Mouse (Mus musculus) embryonic facial prominence, embryonic 13.5 days (tissue): ENCODE measurements around the gene Per1. TPM values are rescaled to one million over a fixed set of nuclear protein-coding genes. Genes with fewer than 3 reads are reported as not detected.

ENCODE experiments used
- ATAC-seq: fragments of 200-750 bp; cut with Nextera tagmentation; 2 replicates; pipeline ENCODE4 v1.8.0; 2017; ENCODE audit warnings: low read depth; ENCODE audit not compliant: insufficient number of reproducible peaks, insufficient read depth, low FRiP score, low TSS enrichment
- H3K27ac ChIP-seq: fragments of 300-500 bp; sonication (generic); 2 replicates; pipeline ENCODE4 v1.5.1; 2015; ENCODE audit warnings: moderate library complexity, mild to moderate bottlenecking, inconsistent platforms
- H3K27me3 ChIP-seq: fragments of 300-500 bp; sonication (generic); 2 replicates; pipeline ENCODE4 v1.6.1; 2015; ENCODE audit warnings: mild to moderate bottlenecking, inconsistent platforms
- H3K36me3 ChIP-seq: fragments of 300-500 bp; sonication (generic); 2 replicates; pipeline ENCODE4 v1.6.1; 2015; ENCODE audit warnings: mild to moderate bottlenecking, inconsistent platforms
- H3K4me1 ChIP-seq: fragments of 300-500 bp; sonication (generic); 2 replicates; pipeline ENCODE4 v1.6.1; 2015; ENCODE audit warnings: inconsistent platforms
- H3K4me2 ChIP-seq: fragments of 300-500 bp; sonication (generic); 2 replicates; pipeline ENCODE4 v1.6.1; 2015; ENCODE audit warnings: moderate library complexity, mild to moderate bottlenecking, inconsistent platforms
- H3K4me3 ChIP-seq: fragments of 300-500 bp; sonication (generic); 2 replicates; pipeline ENCODE4 v1.5.1; 2015; ENCODE audit warnings: mild to moderate bottlenecking, inconsistent platforms
- H3K9ac ChIP-seq: fragments of 300-500 bp; sonication (generic); 2 replicates; pipeline ENCODE4 v1.6.1; 2015; ENCODE audit warnings: mild to moderate bottlenecking, inconsistent platforms
- H3K9me3 ChIP-seq: fragments of 300-500 bp; sonication (generic); 2 replicates; pipeline ENCODE4 v1.6.1; 2016; ENCODE audit warnings: inconsistent platforms
- WGBS: fragments of 180-500 bp; shearing (Covaris S2); methylation state at CpG from one replicate; pipeline ENCODE4 v1.1.7; 2015; ENCODE audit warnings: mixed read lengths; 5-methylcytosine and 5-hydroxymethylcytosine counted together
- polyA plus RNA-seq: library from polyadenylated mRNA; unstranded; fragments of >200 nt; fragmentation: Nextera tagmentation; extraction: Ambion mirVana; gene quantifications from 2 replicates; pipeline ENCODE4 v1.2.1, GENCODE M21; 2015

Per1 gene
- polyA plus RNA-seq, 1 experiment from 2014 or later, result 11.5 TPM

DNA sequence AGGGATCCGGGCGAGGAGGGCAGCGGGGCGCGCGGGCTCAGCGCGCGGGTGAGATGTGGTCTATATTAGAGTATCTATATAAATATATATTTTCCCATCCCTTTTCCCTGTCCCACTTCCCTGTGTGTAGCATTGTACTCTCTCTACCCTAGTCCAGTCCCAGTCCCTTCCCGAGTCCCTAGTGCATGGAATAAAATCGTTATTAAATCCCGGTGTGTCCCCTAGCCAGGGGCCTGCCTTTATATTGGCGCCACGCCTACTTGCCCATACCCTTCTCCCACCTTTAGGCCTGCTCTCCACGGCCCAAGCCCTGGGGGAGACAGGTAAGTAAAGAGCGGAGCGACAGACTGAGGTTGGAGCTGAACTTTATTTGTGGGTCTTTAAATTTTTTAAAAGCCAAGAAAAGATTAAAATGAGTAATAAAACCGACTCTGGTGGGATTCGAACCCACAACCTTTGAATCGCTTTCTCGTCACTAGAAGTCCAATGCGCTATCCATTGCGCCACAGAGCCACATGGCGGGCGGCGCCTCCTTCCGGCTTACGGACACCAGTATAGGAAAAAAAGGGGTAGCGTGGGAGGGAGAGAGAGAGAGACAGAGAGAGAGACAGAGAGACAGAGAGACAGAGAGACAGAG lies 28.2 kb downstream of the Per1 start:
- Histone ChIP-seq H3K4me1 (peaks cover 39% of the 10 kb centered on the region), H3K9me3 (no peaks in the 10 kb centered on the region), H3K36me3 (no peaks in the 10 kb centered on the region), H3K27ac (peak overlapping the region; percentile 88), H3K4me2 (peak overlapping the region; percentile 97), H3K27me3 (peaks cover 20% of the 10 kb centered on the region), H3K4me3 (peak overlapping the region; percentile 85), H3K9ac (peak overlapping the region; percentile 84)
- 1% methylated on average over 29 of the region's 29 CpGs for WGBS
- ATAC-seq, result no peak; the same call in 1 of the 2 replicates

DNA sequence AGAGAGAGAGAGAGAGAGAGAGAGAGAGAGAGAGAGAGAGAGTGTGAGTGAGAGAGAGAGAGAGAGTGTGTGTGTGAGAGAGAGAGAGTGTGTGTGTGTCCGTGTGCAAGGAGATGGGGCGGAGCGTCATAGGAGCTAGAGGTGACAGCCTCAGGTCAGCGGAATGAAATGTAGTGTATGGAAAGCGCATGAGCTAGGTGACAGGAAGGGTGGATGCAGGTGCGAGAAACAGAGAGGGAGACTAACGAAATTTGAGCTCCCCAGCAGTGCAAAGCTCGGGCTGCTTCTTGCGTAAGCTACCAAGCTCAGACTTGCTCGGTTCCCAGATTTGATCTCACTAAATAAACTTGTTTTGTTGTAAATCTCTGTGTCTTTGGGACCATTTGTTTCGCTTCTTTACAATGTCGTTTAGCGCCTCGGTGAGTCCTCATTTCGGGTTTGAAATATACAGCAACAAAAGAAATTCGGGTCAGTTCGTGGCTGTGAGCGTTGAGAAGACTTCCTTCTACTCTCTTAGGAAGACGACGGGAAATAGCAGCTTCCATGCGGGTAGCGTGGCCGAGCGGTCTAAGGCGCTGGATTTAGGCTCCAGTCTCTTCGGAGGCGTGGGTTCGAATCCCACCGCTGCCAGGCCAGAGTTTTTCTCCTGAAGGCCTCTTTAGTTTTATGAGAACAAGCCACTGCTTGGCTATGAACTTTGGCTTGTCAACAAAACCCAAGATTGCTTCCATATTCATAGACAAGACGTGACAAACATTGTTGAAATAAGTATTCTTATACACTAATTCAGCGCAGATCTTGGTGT lies 28.9 kb downstream of the Per1 start:
- under 1% methylated on average over 31 of the region's 31 CpGs for WGBS
- Histone ChIP-seq H3K4me2 (peak overlapping the region; percentile 97), H3K4me1 (peaks cover 38% of the 10 kb centered on the region), H3K36me3 (no peaks in the 10 kb centered on the region), H3K4me3 (peak overlapping the region; percentile 85), H3K9ac (peak overlapping the region; percentile 76), H3K27me3 (peaks cover 20% of the 10 kb centered on the region), H3K27ac (peak overlapping the region; percentile 86), H3K9me3 (no peaks in the 10 kb centered on the region)
- ATAC-seq, result peak; percentile 73

DNA sequence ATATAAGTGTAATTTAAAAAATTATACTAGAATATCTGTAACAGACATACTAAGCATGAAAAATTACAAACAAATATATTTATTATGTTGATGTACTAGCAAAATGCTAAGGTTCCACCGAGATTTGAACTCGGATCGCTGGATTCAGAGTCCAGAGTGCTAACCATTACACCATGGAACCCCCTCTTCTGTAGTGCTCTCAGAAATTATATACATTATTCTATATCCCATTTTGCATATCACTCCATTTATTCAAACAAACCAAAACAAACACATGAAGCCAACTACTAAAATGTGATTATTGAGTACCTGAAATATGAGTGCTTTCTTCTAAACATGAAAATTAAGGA lies 29.5 kb downstream of the Per1 start:
- Histone ChIP-seq H3K27ac (no peak overlapping the region), H3K4me1 (peaks cover 32% of the 10 kb centered on the region), H3K9me3 (no peaks in the 10 kb centered on the region), H3K4me3 (peak overlapping the region; percentile 85), H3K4me2 (peak overlapping the region; percentile 97), H3K27me3 (peaks cover 20% of the 10 kb centered on the region), H3K9ac (no peak overlapping the region), H3K36me3 (no peaks in the 10 kb centered on the region)
- WGBS, result under 1% methylated on average over 3 of the region's 3 CpGs
- ATAC-seq, result 0 out of 2 replicates have a peak, but pooled peaks have one; percentile 28

DNA sequence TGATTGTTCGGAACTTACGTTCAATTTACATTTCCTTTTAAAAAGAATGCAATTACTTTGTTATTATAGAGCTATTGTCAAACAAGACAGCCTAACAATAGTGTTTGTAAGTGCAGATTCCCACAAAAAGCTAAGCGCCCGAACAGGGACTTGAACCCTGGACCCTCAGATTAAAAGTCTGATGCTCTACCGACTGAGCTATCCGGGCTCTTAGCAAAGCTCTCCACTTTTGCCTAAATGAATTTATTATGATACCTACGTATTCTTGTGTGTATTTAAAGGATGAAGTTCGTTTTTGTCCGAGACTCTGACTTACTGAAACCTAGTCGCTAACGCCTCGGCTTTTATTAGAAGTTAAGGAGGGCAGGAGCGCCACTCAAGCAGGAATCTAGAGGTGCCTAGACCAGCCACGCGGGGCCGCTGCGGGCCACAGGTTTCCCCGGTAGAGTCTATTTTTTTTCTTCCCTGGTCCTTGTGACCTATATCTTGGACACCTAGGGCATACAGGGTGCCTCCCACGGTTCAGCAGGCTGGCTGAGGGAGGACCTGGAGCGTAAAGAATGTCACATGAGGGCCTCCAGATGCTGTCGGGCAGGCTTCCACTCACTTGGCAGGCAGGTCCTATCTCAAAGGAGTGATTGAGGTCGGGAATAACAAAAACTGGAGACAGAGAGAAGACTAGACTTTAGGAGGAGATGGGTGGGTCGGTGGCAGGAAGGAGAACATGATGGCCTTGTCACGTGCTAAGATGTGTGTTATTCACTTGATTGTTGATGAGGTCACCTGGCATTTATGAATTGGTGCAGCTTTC lies 30.2 kb downstream of the Per1 start:
- Histone ChIP-seq H3K9ac (peak overlapping the region; percentile 72), H3K4me3 (peak overlapping the region; percentile 63), H3K27ac (peak overlapping the region; percentile 81), H3K4me1 (peaks cover 24% of the 10 kb centered on the region), H3K36me3 (no peaks in the 10 kb centered on the region), H3K27me3 (peaks cover 15% of the 10 kb centered on the region), H3K4me2 (peak overlapping the region; percentile 85), H3K9me3 (no peaks in the 10 kb centered on the region)
- no peak; the same call in 1 of the 2 replicates for ATAC-seq
- WGBS, result under 1% methylated on average over 24 of the region's 24 CpGs

DNA sequence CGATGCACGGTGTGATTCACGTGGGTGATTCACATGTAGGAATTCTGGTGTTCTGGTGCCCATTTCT lies 30.7 kb downstream of the Per1 start, which contains the start of gene Aloxe3:
Gene Aloxe3 (plus strand): TSS at position 45 of the 67 bp plus-strand sequence.
- H3K27ac ChIP-seq, result peak within 1 kb of the TSS; percentile 81
- H3K36me3 ChIP-seq, result no peaks in the 10 kb centered on the region
- peaks cover 11% of the 10 kb centered on the region for H3K27me3 ChIP-seq
- H3K9ac ChIP-seq, result peak within 1 kb of the TSS; percentile 72
- no peak for ATAC-seq
- 4% methylated on average over 3 of the region's 3 CpGs for WGBS
- peaks cover 20% of the 10 kb centered on the region for H3K4me1 ChIP-seq
- H3K4me2 ChIP-seq, result peak within 1 kb of the TSS; percentile 85
- peak within 1 kb of the TSS; percentile 63 for H3K4me3 ChIP-seq
- H3K9me3 ChIP-seq, result no peaks in the 10 kb centered on the region

DNA sequence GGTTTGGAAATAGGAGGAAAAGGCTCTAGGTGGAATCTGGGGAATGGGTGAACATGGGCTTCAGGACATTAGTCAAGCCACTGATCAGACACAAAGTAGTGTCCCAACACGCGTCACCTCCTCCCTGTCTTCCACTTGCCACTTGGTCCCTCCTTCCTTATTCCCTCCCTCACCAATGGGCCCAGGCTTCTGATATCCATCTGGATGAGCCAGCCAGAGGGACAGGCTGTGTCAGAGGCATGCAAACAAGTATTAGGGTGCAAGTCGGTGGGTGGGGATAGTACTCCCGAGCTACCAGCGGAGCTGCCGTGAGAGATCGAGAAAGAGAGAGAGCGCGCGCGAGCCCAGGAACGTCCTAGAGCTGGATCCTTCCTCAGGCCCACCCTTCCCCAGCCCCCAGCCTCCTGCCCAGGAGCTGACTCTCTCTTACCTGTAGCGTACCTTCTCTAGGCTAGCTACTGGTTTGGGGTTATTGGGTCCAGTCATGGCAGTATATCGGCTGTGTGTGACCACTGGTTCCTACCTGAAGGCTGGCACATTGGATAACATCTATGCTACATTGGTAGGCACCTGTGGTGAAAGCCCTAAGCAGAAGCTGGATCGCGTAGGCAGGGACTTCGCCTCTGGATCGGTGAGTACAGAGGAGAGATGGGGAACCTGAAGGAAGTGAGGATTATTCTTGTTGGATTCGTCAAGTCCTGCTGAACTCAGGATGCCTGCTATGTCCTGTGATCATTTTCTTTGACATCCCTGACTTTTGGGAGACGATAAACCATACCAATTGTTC lies 31.1 kb downstream of the Per1 start:
- Histone ChIP-seq H3K9me3 (no peaks in the 10 kb centered on the region), H3K27me3 (peaks cover 9% of the 10 kb centered on the region), H3K27ac (no peak overlapping the region), H3K4me1 (peaks cover 15% of the 10 kb centered on the region), H3K9ac (peak overlapping the region; percentile 72), H3K4me3 (peak overlapping the region; percentile 63), H3K36me3 (no peaks in the 10 kb centered on the region), H3K4me2 (peak overlapping the region; percentile 85)
- WGBS, result 8% methylated on average over 20 of the region's 20 CpGs
- ATAC-seq, result no peak

DNA sequence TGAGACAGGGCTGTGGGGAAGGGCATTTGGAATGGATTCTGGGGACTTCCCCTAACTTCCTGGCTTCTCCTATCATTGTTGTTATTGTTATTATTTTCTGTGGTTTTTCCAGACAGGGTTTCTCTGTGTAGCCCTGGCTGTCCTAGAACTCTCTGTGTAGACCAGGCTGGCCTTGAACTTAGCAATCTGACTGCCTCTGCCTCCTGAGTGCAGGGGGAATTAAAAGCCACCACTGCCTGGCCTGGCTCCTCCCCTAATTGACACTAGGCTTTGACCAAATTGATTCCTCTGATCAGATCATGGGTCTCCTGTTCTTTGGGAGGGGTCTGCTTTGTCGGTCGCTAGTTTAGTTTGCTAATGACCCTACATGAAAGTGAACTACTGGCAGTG lies 31.7 kb downstream of the Per1 start:
- H3K4me2 ChIP-seq, result peak overlapping the region; percentile 85
- H3K4me1 ChIP-seq, result peaks cover 15% of the 10 kb centered on the region
- H3K27me3 ChIP-seq, result peaks cover 4% of the 10 kb centered on the region; the same call in 1 of the 2 replicates
- ATAC-seq, result no peak
- no peaks in the 10 kb centered on the region for H3K9me3 ChIP-seq
- WGBS, result 50% methylated on average over 2 of the region's 2 CpGs
- peak overlapping the region; percentile 72; the same call in 1 of the 2 replicates for H3K9ac ChIP-seq
- H3K36me3 ChIP-seq, result no peaks in the 10 kb centered on the region
- H3K27ac ChIP-seq, result no peak overlapping the region
- H3K4me3 ChIP-seq, result peak overlapping the region; percentile 63; the same call in 1 of the 2 replicates

DNA sequence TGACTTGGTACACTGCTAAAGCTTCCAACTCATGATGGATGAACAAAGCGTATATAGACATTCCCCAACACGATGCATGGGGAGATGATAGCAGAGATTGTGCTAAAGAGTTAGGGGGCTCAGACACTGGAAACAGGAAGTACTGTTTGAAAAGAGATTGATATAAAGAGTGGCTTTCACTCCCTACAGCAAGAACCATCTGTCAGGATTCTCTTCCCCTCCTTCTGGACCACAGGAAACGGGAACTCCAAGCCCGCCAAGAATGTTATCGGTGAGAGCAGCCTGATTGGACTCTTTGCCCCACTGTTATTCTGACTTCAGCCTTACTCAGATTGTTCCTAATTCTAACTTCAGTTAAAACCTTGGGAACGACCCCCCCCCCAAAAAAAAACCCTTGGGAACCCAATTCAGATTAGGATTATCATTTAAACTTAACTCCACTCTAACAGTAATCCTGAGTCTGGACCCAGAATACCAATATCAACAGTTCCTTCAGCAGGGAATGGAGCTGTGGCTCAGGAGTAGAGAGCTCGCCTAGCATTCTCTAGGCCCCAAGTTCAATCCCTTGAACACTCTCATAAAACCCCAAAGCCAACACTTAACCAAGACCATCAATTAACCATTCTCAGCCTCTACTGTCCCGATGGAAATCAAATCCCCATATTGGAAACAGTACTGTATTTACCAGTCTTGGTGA lies 33.6 kb downstream of the Per1 start:
- peaks cover 14% of the 10 kb centered on the region for H3K4me1 ChIP-seq
- no peak overlapping the region for H3K4me2 ChIP-seq
- ATAC-seq, result no peak
- H3K9ac ChIP-seq, result no peak overlapping the region
- H3K4me3 ChIP-seq, result no peak overlapping the region
- H3K27ac ChIP-seq, result no peak overlapping the region
- WGBS, result 74% methylated on average over 8 of the region's 8 CpGs
- H3K9me3 ChIP-seq, result no peaks in the 10 kb centered on the region
- no peaks in the 10 kb centered on the region for H3K36me3 ChIP-seq
- peaks cover 8% of the 10 kb centered on the region; the same call in 1 of the 2 replicates for H3K27me3 ChIP-seq

DNA sequence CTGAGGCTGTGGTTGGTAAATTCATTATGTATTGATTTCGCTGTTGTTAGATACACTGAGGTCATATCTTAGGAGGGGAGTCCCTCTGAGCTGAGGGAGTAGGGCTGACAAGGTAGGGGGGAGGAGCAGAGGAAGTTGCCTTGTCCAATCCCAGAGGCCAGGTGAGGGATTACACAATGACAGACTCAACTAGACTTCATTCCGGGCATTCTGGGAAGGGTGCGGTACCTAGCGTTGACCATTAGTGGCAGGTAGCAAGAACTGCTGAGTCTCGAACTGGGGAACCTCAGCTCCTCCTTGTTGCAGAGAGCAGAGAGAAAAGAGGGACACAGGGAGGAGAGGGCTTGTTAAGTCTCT lies 38.5 kb downstream of the Per1 start:
- Histone ChIP-seq H3K36me3 (no peaks in the 10 kb centered on the region), H3K27ac (no peak overlapping the region), H3K4me3 (peak overlapping the region; percentile 54), H3K9me3 (no peaks in the 10 kb centered on the region), H3K4me2 (peak overlapping the region; percentile 78), H3K27me3 (peaks cover 4% of the 10 kb centered on the region; the same call in 1 of the 2 replicates), H3K9ac (peak overlapping the region; percentile 69; the same call in 1 of the 2 replicates), H3K4me1 (peaks cover 14% of the 10 kb centered on the region)
- 16% methylated on average over 5 of the region's 5 CpGs for WGBS
- ATAC-seq, result no peak

DNA sequence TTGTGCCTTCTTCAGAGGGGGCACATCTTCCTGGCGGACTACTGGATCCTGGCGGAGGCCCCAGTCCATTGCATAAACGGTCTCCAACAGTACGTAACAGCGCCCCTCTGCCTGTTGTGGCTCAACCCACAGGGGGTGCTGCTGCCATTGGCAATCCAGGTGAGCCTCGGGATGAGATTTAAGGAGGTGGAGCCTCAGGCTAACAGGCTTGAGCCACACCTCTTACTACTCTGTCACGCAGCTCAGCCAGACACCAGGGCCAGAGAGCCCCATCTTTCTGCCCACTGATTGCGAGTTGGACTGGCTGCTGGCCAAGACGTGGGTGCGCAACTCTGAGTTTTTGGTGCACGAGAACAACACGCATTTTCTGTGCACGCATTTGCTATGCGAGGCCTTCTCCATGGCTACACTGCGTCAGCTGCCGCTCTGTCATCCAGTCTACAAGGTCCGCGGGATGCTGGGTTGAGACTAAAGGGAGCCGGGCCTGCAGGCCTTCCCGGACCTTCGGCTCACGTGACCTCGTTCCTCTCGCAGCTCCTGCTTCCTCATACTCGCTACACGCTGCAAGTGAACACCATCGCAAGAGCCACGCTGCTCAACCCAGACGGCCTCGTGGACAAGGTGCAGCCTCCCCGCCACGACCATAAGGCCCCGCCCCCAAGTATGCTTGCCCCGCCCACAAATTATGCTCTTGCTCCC lies 39.1 kb downstream of the Per1 start:
- ATAC-seq, result peak; percentile 66
- H3K4me1 ChIP-seq, result peaks cover 14% of the 10 kb centered on the region
- 1% methylated on average over 34 of the region's 34 CpGs for WGBS
- no peaks in the 10 kb centered on the region for H3K9me3 ChIP-seq
- 0 out of 2 replicates have a peak overlapping the region, but pooled peaks have one; percentile 49 for H3K27ac ChIP-seq
- peak overlapping the region; percentile 78 for H3K4me2 ChIP-seq
- H3K9ac ChIP-seq, result peak overlapping the region; percentile 69
- H3K36me3 ChIP-seq, result no peaks in the 10 kb centered on the region
- peak overlapping the region; percentile 54 for H3K4me3 ChIP-seq
- H3K27me3 ChIP-seq, result peaks cover 4% of the 10 kb centered on the region; the same call in 1 of the 2 replicates
